Mouse (Mus musculus) natural killer cell, adult 2 months (primary cell): ENCODE measurements around the gene Tbx22.

ENCODE experiments used
- DNase-seq, 2 experiments: peaks; one replicate each; pipeline ENCODE4 v3.0.0; 2022; ENCODE audit warnings: low spot score in 2 of 2

Tbx22 gene

GRCm38 (mm10) chrX:107667664-107668063, at the start of gene Tbx22:
Gene Tbx22, plus strand, starts transcription at chrX:107667964.
- DNase-seq: no peak

DNA sequence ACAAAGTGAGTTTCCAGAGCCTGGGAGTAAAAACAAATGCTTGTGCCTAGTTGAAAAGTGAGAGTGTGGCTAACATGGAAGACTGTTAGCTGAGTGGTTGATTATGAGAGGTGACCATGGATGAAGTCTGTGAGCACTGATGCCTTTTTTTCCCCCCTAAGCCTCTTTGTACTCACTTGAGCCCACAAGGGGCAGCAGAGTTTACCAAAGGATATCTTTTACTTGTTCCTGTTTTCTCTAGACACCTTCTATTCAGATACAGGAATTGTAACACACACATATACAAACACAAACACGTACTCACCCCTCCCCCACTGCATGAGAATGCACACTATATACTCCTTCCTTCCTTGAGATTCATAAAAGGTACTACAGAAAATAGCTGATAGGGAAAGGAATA, 913 bp downstream of the Tbx22 start:
- no peak for DNase-seq

DNA sequence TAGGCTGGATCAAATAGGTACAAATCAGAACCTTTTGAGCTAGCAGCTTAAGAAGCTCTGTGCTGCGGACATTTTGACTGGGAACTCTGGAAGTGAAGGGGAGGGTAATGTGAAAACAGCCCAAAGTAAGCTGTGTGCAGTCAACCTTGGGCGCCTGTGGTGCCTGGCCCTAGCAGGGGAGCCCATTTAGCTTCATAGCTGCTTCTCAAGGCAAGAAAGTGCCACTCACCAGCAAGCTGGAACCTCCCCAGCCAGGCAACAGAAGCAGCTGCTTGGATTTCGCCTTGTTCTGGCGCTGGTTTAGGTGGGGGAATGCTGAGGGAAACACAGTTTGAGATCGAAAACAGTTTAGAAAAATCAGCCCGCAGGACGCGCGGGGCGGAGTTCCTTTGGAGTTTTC, 11.4 kb downstream of the Tbx22 start:
- DNase-seq: no peak

- no peak for DNase-seq
These were observed 40.8 kb downstream of the Tbx22 start for GRCm38 (mm10) chrX:107708584-107708983.

DNA sequence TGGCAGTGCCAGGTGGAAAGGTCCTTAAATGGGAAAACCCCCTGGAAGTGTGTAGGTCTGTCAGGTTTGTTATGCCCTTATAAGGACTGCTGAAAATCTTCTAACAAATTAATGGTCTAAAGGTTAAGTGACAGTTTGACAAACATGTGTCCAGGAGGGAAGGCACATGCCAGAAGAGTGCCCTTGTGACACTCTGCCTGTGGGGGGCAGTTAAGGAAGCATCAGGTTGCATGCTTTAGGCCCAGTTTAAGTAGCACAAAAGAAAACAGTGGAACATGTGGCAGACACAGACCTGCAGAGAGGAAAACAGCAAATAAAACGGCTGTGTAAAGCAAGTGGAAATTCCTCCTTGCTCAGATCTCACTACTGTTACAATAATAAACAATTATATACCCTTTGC, 55.8 kb downstream of the Tbx22 start:
- no peak for DNase-seq
